Mouse (Mus musculus) forebrain, postnatal 0 days (tissue): ENCODE measurements at regions not wholly inside any gene's neighbourhood (a gene's known extent, or its start where the extent isn't known, plus 50 kb on each side); places are given as distances from the start of the nearest gene placed in this dataset.

ENCODE experiments used
- ATAC-seq: fragments of 200-750 bp; cut with Nextera tagmentation; 2 replicates; pipeline ENCODE4 v1.8.0; 2017; ENCODE audit warnings: mild to moderate bottlenecking, moderate library complexity
- DNase-seq: peaks from one replicate; pipeline ENCODE4 v3.0.0-alpha.2; 2015
- H3K27ac ChIP-seq: fragments of 300-500 bp; sonication (generic); 2 replicates; pipeline ENCODE4 v1.5.1; 2014; ENCODE audit warnings: low read depth, mild to moderate bottlenecking, antibody characterized with exemption, low read length, moderate library complexity, mixed read lengths
- H3K27me3 ChIP-seq: fragments of 300-500 bp; sonication (generic); 2 replicates; pipeline ENCODE4 v1.6.1; 2014; ENCODE audit warnings: mild to moderate bottlenecking, low read length, mixed read lengths; ENCODE audit not compliant: insufficient read depth
- H3K36me3 ChIP-seq: fragments of 300-500 bp; sonication (generic); 2 replicates; pipeline ENCODE4 v1.6.1; 2014; ENCODE audit warnings: mild to moderate bottlenecking, moderate library complexity; ENCODE audit not compliant: insufficient read depth
- H3K4me1 ChIP-seq: fragments of 300-500 bp; sonication (generic); 2 replicates; pipeline ENCODE4 v1.6.1; 2014; ENCODE audit warnings: antibody characterized with exemption; ENCODE audit not compliant: insufficient read depth
- H3K4me2 ChIP-seq: fragments of 300-500 bp; sonication (generic); 2 replicates; pipeline ENCODE4 v1.6.1; 2014; ENCODE audit warnings: low read depth, mild to moderate bottlenecking, moderate library complexity
- H3K4me3 ChIP-seq: fragments of 300-500 bp; sonication (generic); 2 replicates; pipeline ENCODE4 v1.5.1; 2014; ENCODE audit warnings: low read depth, low read length, mixed read lengths
- H3K9ac ChIP-seq: fragments of 300-500 bp; sonication (generic); 2 replicates; pipeline ENCODE4 v1.6.1; 2014; ENCODE audit warnings: mild to moderate bottlenecking
- H3K9me3 ChIP-seq: fragments of 300-500 bp; sonication (generic); 2 replicates; pipeline ENCODE4 v1.6.1; 2016; ENCODE audit warnings: low read length
- CTCF ChIP-seq: sonication (generic); IDR thresholded peaks from 2 replicates; pipeline ENCODE4 v1.5.1; 2016; ENCODE audit warnings: antibody characterized with exemption, control low read depth, low read depth
- WGBS: fragments of 180-500 bp; shearing (Covaris S2); extraction: QIAGEN DNeasy Blood & Tissue Kit; methylation state at CpG from one replicate; pipeline ENCODE4 v1.1.7; 2014; 5-methylcytosine and 5-hydroxymethylcytosine counted together

- Histone ChIP-seq H3K9ac (no peak overlapping the region), H3K4me2 (no peak overlapping the region), H3K27ac (no peak overlapping the region), H3K36me3 (no peaks in the 10 kb centered on the region), H3K27me3 (no peaks in the 10 kb centered on the region), H3K4me3 (no peak overlapping the region), H3K4me1 (no peaks in the 10 kb centered on the region), H3K9me3 (no peaks in the 10 kb centered on the region)
- no peak for TF ChIP-seq CTCF
- no peak for ATAC-seq
- 83% methylated on average over 2 of the region's 2 CpGs for WGBS
- DNase-seq, result no peak
Observed at GRCm38 (mm10) chr1:151109333-151109732, 73.0 kb upstream of the Gm47985 start.

GRCm38 (mm10) chr1:151110412-151110811 lies 71.9 kb upstream of the Gm47985 start:
- no peak for DNase-seq
- H3K4me1 ChIP-seq, result no peaks in the 10 kb centered on the region
- no peaks in the 10 kb centered on the region for H3K9me3 ChIP-seq
- H3K4me2 ChIP-seq, result no peak overlapping the region
- no peak overlapping the region for H3K9ac ChIP-seq
- ATAC-seq, result no peak
- WGBS, result 76% methylated on average over 4 of the region's 4 CpGs
- H3K4me3 ChIP-seq, result no peak overlapping the region
- no peak overlapping the region for H3K27ac ChIP-seq
- TF ChIP-seq CTCF, result no peak
- no peaks in the 10 kb centered on the region for H3K27me3 ChIP-seq
- no peaks in the 10 kb centered on the region for H3K36me3 ChIP-seq

DNA sequence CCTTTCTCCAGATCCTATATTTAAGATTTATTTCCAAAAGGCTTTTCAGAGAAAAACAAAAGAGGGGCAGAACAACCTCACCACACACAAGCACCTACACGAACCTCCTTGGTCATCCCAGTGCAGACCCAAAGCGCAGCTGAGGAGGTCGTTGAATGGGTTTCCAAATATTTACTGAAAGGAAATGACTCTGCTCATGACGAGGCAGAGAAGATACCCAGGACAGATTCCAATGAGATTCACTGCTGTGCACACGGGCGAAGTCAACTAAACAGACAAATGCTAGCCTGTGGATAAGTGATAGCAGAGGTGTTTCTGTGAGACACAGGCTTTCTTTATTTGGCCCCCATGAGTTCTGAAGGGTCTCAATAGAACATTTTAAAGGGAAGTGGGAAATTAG lies 70.7 kb upstream of the Gm47985 start:
- no peak for TF ChIP-seq CTCF
- no peak for ATAC-seq

GRCm38 (mm10) chr1:151112390-151112789 lies 69.9 kb upstream of the Gm47985 start:
- 28% methylated on average over 2 of the region's 2 CpGs for WGBS
- no peak overlapping the region for H3K9ac ChIP-seq

More for the DNA sequence above, 70.7 kb upstream of the Gm47985 start:
- Histone ChIP-seq H3K27ac (no peak overlapping the region), H3K4me1 (no peaks in the 10 kb centered on the region), H3K4me2 (no peak overlapping the region), H3K36me3 (no peaks in the 10 kb centered on the region), H3K27me3 (no peaks in the 10 kb centered on the region), H3K4me3 (no peak overlapping the region), H3K9me3 (no peaks in the 10 kb centered on the region), H3K9ac (no peak overlapping the region)
- DNase-seq, result no peak
- 72% methylated on average over 6 of the region's 6 CpGs for WGBS

GRCm38 (mm10) chr1:151113199-151113598 lies 69.1 kb upstream of the Gm47985 start:
- Histone ChIP-seq H3K9me3 (no peaks in the 10 kb centered on the region), H3K27ac (no peak overlapping the region), H3K36me3 (no peaks in the 10 kb centered on the region), H3K4me1 (no peaks in the 10 kb centered on the region), H3K4me2 (no peak overlapping the region), H3K27me3 (no peaks in the 10 kb centered on the region), H3K4me3 (no peak overlapping the region), H3K9ac (no peak overlapping the region)
- DNase-seq (no peak), ATAC-seq (no peak)
- WGBS, result 86% methylated on average over 2 of the region's 2 CpGs
- TF ChIP-seq CTCF, result no peak

More at GRCm38 (mm10) chr1:151112390-151112789, 69.9 kb upstream of the Gm47985 start:
- no peak overlapping the region for H3K27ac ChIP-seq
- TF ChIP-seq CTCF, result no peak
- no peaks in the 10 kb centered on the region for H3K36me3 ChIP-seq
- no peaks in the 10 kb centered on the region for H3K27me3 ChIP-seq
- no peaks in the 10 kb centered on the region for H3K4me1 ChIP-seq
- H3K4me3 ChIP-seq, result no peak overlapping the region
- no peak overlapping the region for H3K4me2 ChIP-seq
- ATAC-seq (no peak), DNase-seq (no peak)
- no peaks in the 10 kb centered on the region for H3K9me3 ChIP-seq

GRCm38 (mm10) chr1:151118530-151118929 lies 63.8 kb upstream of the Gm47985 start:
- ATAC-seq (no peak), DNase-seq (no peak)
- Histone ChIP-seq H3K4me3 (no peak overlapping the region), H3K27ac (no peak overlapping the region), H3K9ac (no peak overlapping the region), H3K9me3 (no peaks in the 10 kb centered on the region), H3K4me1 (no peaks in the 10 kb centered on the region), H3K36me3 (no peaks in the 10 kb centered on the region), H3K4me2 (no peak overlapping the region), H3K27me3 (no peaks in the 10 kb centered on the region)
- 65% methylated on average over 4 of the region's 4 CpGs for WGBS
- no peak for TF ChIP-seq CTCF

- H3K9me3 ChIP-seq, result no peaks in the 10 kb centered on the region
- no peak for DNase-seq
- no peak for ATAC-seq
- no peaks in the 10 kb centered on the region for H3K36me3 ChIP-seq
- H3K27ac ChIP-seq, result no peak overlapping the region
- H3K9ac ChIP-seq, result no peak overlapping the region
- WGBS, result 86% methylated on average over 4 of the region's 4 CpGs
- H3K4me1 ChIP-seq, result no peaks in the 10 kb centered on the region
- no peak for TF ChIP-seq CTCF
- H3K4me2 ChIP-seq, result no peak overlapping the region
- no peak overlapping the region for H3K4me3 ChIP-seq
- no peaks in the 10 kb centered on the region for H3K27me3 ChIP-seq
Observed at GRCm38 (mm10) chr1:151118982-151119381, 63.4 kb upstream of the Gm47985 start.

DNA sequence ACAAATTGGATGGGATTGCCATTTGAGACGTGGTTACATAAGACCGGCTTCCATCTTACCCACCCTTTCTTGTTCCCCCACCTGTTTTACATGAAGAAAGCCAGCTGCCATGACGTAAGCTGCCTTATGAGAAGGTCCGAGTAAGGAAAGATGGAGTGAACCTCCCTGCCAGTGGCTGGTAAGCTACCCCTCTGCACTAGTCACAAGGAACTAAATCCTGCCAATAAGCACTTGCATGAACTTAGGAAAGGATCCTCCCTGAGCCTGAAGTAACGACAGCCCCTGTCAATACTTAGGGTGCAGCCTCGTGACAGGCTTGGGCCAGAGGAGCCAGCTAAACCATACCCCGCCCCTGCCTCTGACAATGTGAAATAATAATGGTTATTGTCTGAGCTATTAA lies 62.8 kb upstream of the Gm47985 start:
- ATAC-seq, result no peak
- Histone ChIP-seq H3K4me2 (no peak overlapping the region), H3K4me3 (no peak overlapping the region), H3K27me3 (no peaks in the 10 kb centered on the region), H3K9ac (no peak overlapping the region), H3K27ac (no peak overlapping the region), H3K36me3 (no peaks in the 10 kb centered on the region), H3K4me1 (no peaks in the 10 kb centered on the region), H3K9me3 (no peaks in the 10 kb centered on the region)
- TF ChIP-seq CTCF, result no peak
- DNase-seq, result no peak
- WGBS, result 86% methylated on average over 7 of the region's 7 CpGs
